Mouse (Mus musculus) ES-Bruce4 (cell line): ENCODE results near the gene Mrpl14. TPM values are rescaled to one million over a fixed set of nuclear protein-coding genes. Genes with fewer than 3 reads are reported as not detected.
A peak's percentile ranks its signal among the peaks of the same experiment; 100 is the strongest.

Source experiments
- H3K27ac ChIP-seq: 2 replicates; pipeline ENCODE4 v1.5.1; 2012; ENCODE audit warnings: low read length, inconsistent platforms; ENCODE audit not compliant: insufficient read depth
- H3K27me3 ChIP-seq: 2 replicates; pipeline ENCODE4 v1.6.1; 2012; ENCODE audit warnings: mild to moderate bottlenecking, low read length, inconsistent platforms; ENCODE audit not compliant: control insufficient read depth, poor library complexity, insufficient read depth, severe bottlenecking
- H3K36me3 ChIP-seq: 2 replicates; pipeline ENCODE4 v1.6.1; 2012; ENCODE audit warnings: inconsistent platforms, mild to moderate bottlenecking, low read length, moderate library complexity; ENCODE audit not compliant: control insufficient read depth, poor library complexity, insufficient read depth, severe bottlenecking
- H3K4me1 ChIP-seq: one replicate; pipeline ENCODE4 v1.8.1; 2011; ENCODE audit warnings: low read length; ENCODE audit not compliant: control insufficient read depth, insufficient read depth
- H3K4me3 ChIP-seq: 2 replicates; pipeline ENCODE4 v1.5.1; 2011; ENCODE audit warnings: low read depth, mild to moderate bottlenecking, low read length
- H3K9ac ChIP-seq: 2 replicates; pipeline ENCODE4 v1.6.1; 2012; ENCODE audit warnings: low read depth, mild to moderate bottlenecking, inconsistent platforms; ENCODE audit not compliant: poor library complexity, severe bottlenecking
- H3K9me3 ChIP-seq: replicated peaks from 2 replicates; pipeline ENCODE4 v1.6.1; 2012; ENCODE audit warnings: mild to moderate bottlenecking, low read length, inconsistent platforms; ENCODE audit not compliant: control insufficient read depth, poor library complexity, insufficient read depth, severe bottlenecking
- CTCF ChIP-seq: IDR thresholded peaks from one replicate; pipeline ENCODE4 v1.8.1; 2011; ENCODE audit warnings: low read depth, low read length
- EP300 ChIP-seq: IDR thresholded peaks from 2 replicates; pipeline ENCODE4 v1.6.1; 2011; ENCODE audit warnings: low read depth, low read length; ENCODE audit not compliant: insufficient read depth
- POLR2A ChIP-seq: IDR thresholded peaks from one replicate; pipeline ENCODE4 v1.8.1; 2011; ENCODE audit warnings: low read length; ENCODE audit not compliant: insufficient read depth
- polyA plus RNA-seq: library from polyadenylated mRNA; stranded (reverse); fragments of >200 nt; gene quantifications from 2 replicates; pipeline ENCODE4 v1.2.4, GENCODE M21; 2011; ENCODE audit warnings: low read depth; ENCODE audit not compliant: missing spikeins, insufficient read depth, insufficient read length

The Mrpl14 gene
- polyA plus RNA-seq, 1 experiment, result 31.8 TPM

DNA sequence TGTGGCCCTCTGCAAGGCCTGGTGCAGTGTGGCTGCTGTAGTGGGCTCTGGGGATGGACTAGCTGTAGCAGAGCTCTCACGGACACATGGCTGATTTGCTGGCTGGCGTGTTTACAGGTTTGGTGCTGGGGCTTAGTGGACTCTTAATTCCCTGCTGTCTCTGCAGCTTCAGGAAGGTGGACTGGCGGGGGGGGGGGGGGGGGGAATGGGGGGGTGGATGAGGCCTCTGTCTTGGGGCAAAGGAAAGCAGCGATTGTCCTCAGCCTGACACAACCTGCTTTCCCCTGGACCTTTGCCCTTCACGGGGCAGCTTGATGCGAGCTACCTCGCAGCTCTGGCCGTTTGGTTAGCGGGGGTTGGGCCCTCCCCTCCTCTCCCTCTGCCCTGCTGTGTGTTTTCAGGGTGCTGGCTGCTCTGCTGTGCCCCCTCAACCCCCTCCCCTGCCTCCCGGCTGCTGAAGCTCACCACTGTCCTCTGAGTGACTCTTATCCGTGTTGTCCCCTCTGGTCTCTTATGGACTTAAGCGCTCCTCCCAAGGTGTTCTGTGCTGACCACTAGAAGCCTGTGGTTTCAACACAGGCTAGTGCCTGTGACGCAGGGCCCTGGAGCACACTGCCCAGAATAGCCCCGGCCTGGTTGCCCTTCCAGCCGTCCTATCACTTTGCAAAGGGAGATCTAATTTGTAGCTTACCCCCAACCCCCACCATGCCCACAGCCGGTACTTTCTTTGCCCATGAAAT lies 14.5 kb downstream of the Mrpl14 start:
- Histone ChIP-seq H3K4me3 (no peak overlapping the region), H3K27me3 (no peaks in the 10 kb centered on the region), H3K9ac (no peak overlapping the region), H3K4me1 (peaks cover 3% of the 10 kb centered on the region), H3K9me3 (no peaks in the 10 kb centered on the region), H3K27ac (no peak overlapping the region), H3K36me3 (no peaks in the 10 kb centered on the region)
- TF ChIP-seq EP300, result no peak
- no peak for TF ChIP-seq POLR2A
- no peak for TF ChIP-seq CTCF

DNA sequence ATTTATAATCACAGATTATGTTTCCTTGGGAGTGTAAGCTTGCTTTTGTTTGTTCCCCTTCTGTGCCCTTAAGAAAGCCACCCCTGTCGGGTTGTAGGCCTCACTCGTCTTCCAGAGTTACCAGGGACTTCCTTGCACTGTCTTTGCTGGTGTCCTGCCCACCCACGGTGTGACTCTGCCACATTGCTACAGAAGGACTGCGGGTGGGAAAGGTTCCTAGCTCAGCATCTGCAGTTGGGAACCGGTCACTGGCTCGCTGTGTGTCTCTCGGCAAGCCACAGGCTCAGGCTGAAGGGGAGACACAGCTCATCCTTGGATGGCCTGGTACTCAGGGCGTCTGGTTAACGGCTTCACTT lies 15.1 kb downstream of the Mrpl14 start:
- no peak overlapping the region for H3K27ac ChIP-seq
- H3K9ac ChIP-seq, result no peak overlapping the region
- TF ChIP-seq CTCF (no peak), POLR2A (no peak), EP300 (no peak)
- H3K27me3 ChIP-seq, result no peaks in the 10 kb centered on the region
- no peak overlapping the region for H3K4me3 ChIP-seq
- no peaks in the 10 kb centered on the region for H3K36me3 ChIP-seq
- no peaks in the 10 kb centered on the region for H3K9me3 ChIP-seq
- H3K4me1 ChIP-seq, result peaks cover 3% of the 10 kb centered on the region

DNA sequence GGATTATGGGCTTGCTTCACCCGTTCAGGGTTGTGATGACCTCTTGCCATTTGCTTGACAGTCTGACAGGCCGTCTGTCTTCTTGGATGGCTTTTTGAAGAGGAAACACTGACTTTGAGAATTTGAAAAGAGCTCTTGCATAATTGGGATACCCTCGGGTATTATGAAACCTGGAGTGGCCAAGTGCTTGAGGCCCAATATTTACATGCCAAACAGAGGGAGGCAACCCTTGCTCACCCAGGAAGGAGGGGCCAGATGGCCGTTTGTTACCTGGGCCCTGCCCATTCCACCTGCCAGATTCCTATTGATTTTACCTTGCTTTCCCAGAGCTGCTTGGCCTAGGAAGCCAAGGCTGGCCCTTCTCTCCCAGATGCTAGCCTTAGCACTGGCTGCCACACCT lies 16.1 kb downstream of the Mrpl14 start:
- H3K4me1 ChIP-seq, result peaks cover 2% of the 10 kb centered on the region
- no peaks in the 10 kb centered on the region for H3K36me3 ChIP-seq
- H3K9ac ChIP-seq, result no peak overlapping the region
- H3K4me3 ChIP-seq, result no peak overlapping the region
- TF ChIP-seq POLR2A, result no peak
- TF ChIP-seq EP300, result no peak
- no peak for TF ChIP-seq CTCF
- no peaks in the 10 kb centered on the region for H3K27me3 ChIP-seq
- no peak overlapping the region for H3K27ac ChIP-seq
- no peaks in the 10 kb centered on the region for H3K9me3 ChIP-seq

DNA sequence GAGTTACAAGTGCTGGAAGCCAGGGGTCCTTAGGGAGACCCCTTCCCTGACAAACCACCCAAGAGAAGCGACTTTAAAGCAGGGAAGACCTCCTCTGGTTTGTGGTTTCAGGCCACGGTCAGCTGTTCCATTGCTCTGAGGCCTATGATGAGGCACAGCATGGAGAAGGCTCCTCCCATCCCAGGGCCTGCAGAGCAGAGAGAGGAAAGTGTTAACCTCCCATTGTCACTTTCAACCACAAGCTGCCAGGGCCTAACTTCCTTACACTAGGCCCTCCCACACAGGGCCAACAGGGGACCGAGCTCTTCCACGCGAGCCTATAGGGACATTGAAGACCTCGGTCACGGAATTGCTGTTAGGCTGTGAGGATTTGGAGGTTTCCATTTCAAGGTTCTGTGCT lies 17.1 kb downstream of the Mrpl14 start:
- H3K4me3 ChIP-seq, result no peak overlapping the region
- no peaks in the 10 kb centered on the region for H3K27me3 ChIP-seq
- no peaks in the 10 kb centered on the region for H3K9me3 ChIP-seq
- no peak for TF ChIP-seq POLR2A
- no peak for TF ChIP-seq EP300
- TF ChIP-seq CTCF, result no peak
- no peak overlapping the region for H3K27ac ChIP-seq
- H3K4me1 ChIP-seq, result peaks cover 2% of the 10 kb centered on the region
- H3K9ac ChIP-seq, result no peak overlapping the region
- no peaks in the 10 kb centered on the region for H3K36me3 ChIP-seq

DNA sequence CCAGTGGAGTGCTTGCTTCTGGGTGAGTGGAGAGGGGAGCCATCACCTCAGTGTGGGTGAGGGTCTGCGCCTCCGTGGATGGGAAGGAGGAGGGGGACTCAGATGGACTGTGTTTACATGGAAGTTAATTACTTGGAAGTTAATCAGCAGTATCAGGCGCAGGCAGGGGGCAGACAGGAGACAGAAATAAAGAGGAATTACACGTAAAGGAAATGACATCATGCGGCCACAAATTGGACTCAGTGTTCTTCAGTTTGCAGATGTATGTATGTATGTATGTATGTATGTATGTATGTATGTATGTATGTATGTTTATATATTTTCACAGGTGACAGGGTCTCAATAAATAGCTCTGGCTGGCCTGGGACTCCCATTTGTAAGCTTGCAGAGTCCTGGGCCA lies 20.7 kb downstream of the Mrpl14 start:
- no peak overlapping the region for H3K27ac ChIP-seq
- H3K4me1 ChIP-seq, result no peaks in the 10 kb centered on the region
- TF ChIP-seq CTCF (no peak), EP300 (no peak), POLR2A (no peak)
- H3K9ac ChIP-seq, result no peak overlapping the region
- H3K27me3 ChIP-seq, result no peaks in the 10 kb centered on the region
- H3K4me3 ChIP-seq, result no peak overlapping the region
- no peaks in the 10 kb centered on the region for H3K9me3 ChIP-seq
- no peaks in the 10 kb centered on the region for H3K36me3 ChIP-seq

DNA sequence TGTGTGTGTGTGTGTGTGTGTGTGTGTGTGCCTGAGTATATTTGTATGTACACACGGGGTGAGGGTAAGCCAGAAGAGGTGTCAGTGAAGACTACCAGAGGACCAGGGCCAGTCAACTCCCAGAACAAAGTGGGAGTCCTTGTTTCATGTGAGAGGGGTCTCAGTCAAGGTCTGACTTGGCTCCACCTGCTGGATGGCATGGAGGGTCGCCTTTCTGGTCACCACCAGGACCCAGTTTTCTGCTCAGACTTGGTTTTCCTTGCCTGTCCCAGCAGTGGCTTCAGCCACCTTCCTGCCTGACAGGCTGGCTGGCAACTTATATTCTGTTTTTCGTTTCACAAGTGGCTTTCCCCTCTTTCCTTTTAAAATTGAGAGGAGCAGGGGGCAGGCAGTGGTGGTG lies 21.3 kb downstream of the Mrpl14 start:
- H3K9me3 ChIP-seq, result no peaks in the 10 kb centered on the region
- no peaks in the 10 kb centered on the region for H3K36me3 ChIP-seq
- H3K9ac ChIP-seq, result no peak overlapping the region
- no peak overlapping the region for H3K4me3 ChIP-seq
- H3K27ac ChIP-seq, result no peak overlapping the region
- H3K27me3 ChIP-seq, result no peaks in the 10 kb centered on the region
- H3K4me1 ChIP-seq, result no peaks in the 10 kb centered on the region
- TF ChIP-seq POLR2A, result no peak
- no peak for TF ChIP-seq EP300
- TF ChIP-seq CTCF, result peak; percentile 52
